Mouse (Mus musculus) heart, adult 2 months (tissue): ENCODE data around the gene Cyb5r2. TPM values are rescaled to one million over a fixed set of nuclear protein-coding genes. Genes with fewer than 3 reads are reported as not detected.

Source experiments
- DNase-seq, 2 experiments: peaks; one replicate each; pipeline ENCODE4 v3.0.0; 2021
- H3K27ac ChIP-seq: fragments of 200-600 bp; 2 replicates; pipeline ENCODE4 v1.8.1; 2022
- H3K27me3 ChIP-seq: fragments of 200-500 bp; 2 replicates; pipeline ENCODE4 v1.6.1; 2012; ENCODE audit warnings: mild to moderate bottlenecking, low read length, inconsistent platforms, mixed read lengths; ENCODE audit not compliant: control insufficient read depth, insufficient read depth
- H3K36me3 ChIP-seq: fragments of 200-500 bp; 2 replicates; pipeline ENCODE4 v1.6.1; 2012; ENCODE audit warnings: low read length, inconsistent platforms; ENCODE audit not compliant: control insufficient read depth, insufficient read depth
- H3K4me1 ChIP-seq: fragments of 200-500 bp; 2 replicates; pipeline ENCODE4 v1.6.1; 2011; ENCODE audit warnings: low read length; ENCODE audit not compliant: control insufficient read depth, insufficient read depth
- H3K4me3 ChIP-seq: fragments of 200-600 bp; 2 replicates; pipeline ENCODE4 v1.8.1; 2022
- H3K79me2 ChIP-seq: fragments of 200-500 bp; replicated peaks from 2 replicates; pipeline ENCODE4 v1.6.1; 2012; ENCODE audit warnings: mild to moderate bottlenecking, inconsistent platforms, low read length, moderate library complexity, mixed read lengths; ENCODE audit not compliant: control insufficient read depth, insufficient read depth
- H3K9ac ChIP-seq: fragments of 200-500 bp; 2 replicates; pipeline ENCODE4 v1.6.1; 2012; ENCODE audit warnings: low read depth, mild to moderate bottlenecking, control low read depth, inconsistent platforms, low read length, mixed read lengths
- CTCF ChIP-seq: fragments of 200-600 bp; IDR thresholded peaks from 2 replicates; pipeline ENCODE4 v1.8.1; 2022; ENCODE audit warnings: antibody characterized with exemption, mild to moderate bottlenecking, moderate library complexity
- EP300 ChIP-seq: fragments of 200-500 bp; IDR thresholded peaks from 2 replicates; pipeline ENCODE4 v1.6.1; 2011; ENCODE audit warnings: low read depth, low read length, control low read depth; ENCODE audit not compliant: insufficient read depth
- POLR2A ChIP-seq: fragments of 200-500 bp; IDR thresholded peaks from 2 replicates; pipeline ENCODE4 v1.6.1; 2011; ENCODE audit warnings: mild to moderate bottlenecking, low read depth, low read length, control low read depth; ENCODE audit not compliant: insufficient read depth
- WGBS: fragments of 180-500 bp; shearing (Covaris S2); methylation state at CpG from one replicate; pipeline ENCODE4 v1.1.7; 2018; 5-methylcytosine and 5-hydroxymethylcytosine counted together
- intact Hi-C: fragments of 180-260 bp; cut with DNase I; formaldehyde crosslinking; loops from one replicate; pipeline ENCODE4 v1.15.1; 2025
- polyA plus RNA-seq: library from polyadenylated mRNA; depleted of rRNA; stranded (reverse); fragments of >200 nt; gene quantifications from 2 replicates; pipeline ENCODE4 v1.2.3, GENCODE M21; 2012
- total RNA-seq, 2 experiments: library from RNA; stranded (reverse); gene quantifications; 2 replicates each; pipeline ENCODE4 v1.2.3; 2021

Cyb5r2 gene
- total and polyA plus RNA-seq, 3 experiments: 0.08 TPM; not detected in 2

DNA sequence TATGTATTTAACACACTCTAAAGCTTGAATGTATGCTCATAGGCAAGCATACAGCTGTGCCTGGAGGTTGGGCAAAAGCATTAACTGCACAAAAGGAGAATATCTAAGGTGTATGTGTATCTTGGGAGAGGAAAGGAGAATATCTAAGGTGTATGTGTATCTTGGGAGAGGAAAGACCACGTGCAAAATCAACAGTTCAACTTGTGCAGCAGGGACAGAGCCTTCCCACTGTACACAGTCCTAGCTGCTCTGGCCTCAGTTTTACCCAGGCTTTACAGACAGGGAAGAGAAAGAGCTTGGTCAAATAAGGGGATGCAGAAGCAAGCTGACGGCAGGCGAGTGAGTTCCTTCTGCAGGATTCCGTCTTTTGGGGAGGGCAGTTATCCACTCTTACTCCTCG lies 43.8 kb downstream of the Cyb5r2 start:
- no peak for DNase-seq
- Histone ChIP-seq H3K4me1 (no peaks in the 10 kb centered on the region), H3K4me3 (no peak overlapping the region), H3K27me3 (no peaks in the 10 kb centered on the region), H3K27ac (no peak overlapping the region), H3K79me2 (no peaks in the 10 kb centered on the region), H3K9ac (no peak overlapping the region), H3K36me3 (no peaks in the 10 kb centered on the region)
- 85% methylated on average over 5 of the region's 5 CpGs for WGBS
- intact Hi-C loops: no loop called here
- TF ChIP-seq POLR2A (no peak), EP300 (no peak), CTCF (no peak)

DNA sequence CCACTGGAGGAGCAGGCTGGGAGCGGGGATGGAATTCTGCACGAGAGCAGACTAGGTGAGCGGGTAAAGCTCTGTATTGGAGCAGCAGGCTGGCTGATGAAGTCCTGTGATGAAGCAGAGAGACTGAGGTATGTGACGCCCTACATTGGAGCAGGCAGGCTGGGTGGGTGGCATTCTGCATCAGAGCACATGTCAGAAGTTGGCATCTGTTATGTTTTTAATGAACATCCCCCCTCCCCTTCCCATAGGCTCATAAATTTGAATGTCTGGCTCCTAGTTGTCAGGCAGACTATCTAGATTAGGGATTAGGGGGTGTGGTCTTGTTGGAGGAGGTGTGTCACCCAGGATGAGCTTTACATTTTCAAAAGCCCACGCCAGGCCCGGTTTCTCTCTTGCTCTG lies 45.1 kb downstream of the Cyb5r2 start:
- H3K36me3 ChIP-seq: peaks cover 2% of the 10 kb centered on the region; the same call in 1 of the 2 replicates
- 80% methylated on average over 6 of the region's 6 CpGs for WGBS
- no peaks in the 10 kb centered on the region for H3K27me3 ChIP-seq
- H3K27ac ChIP-seq: no peak overlapping the region
- H3K4me3 ChIP-seq: no peak overlapping the region
- DNase-seq: no peak
- peaks cover 4% of the 10 kb centered on the region for H3K4me1 ChIP-seq
- no peak overlapping the region for H3K9ac ChIP-seq
- intact Hi-C loops: no loop called here
- no peaks in the 10 kb centered on the region for H3K79me2 ChIP-seq
- TF ChIP-seq POLR2A (no peak), CTCF (no peak), EP300 (no peak)

DNA sequence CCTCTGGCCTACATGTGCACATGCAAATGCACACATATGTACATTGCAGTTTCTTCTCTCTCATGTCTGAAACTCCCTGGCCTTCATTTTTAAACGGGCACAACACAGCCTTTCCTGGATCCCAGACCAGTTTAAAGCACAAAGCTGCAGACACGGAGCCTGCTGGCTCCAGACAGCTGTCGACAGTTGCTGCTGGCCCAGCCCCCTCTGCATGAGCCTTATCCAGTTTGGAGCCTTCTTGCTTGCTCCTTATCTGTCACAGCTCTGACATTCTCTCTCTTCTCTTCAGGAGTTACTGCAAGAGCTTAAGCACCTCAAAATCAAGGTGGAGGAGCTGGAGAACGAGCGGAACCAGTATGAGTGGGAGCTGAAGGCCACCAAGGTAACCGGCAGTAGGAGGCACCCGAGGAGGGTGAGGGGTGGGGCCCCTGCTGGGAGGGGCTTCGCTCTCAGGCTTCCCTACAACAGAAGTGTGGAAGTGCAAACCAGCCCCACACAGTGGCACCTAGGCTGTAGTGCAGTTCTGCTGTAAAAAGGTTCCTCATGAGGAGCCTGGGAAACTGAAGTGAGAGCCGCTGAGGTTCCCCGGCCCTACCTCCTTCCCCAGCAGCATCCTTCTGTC lies 49.2 kb downstream of the Cyb5r2 start:
- Histone ChIP-seq H3K9ac (no peak overlapping the region), H3K36me3 (peaks cover 2% of the 10 kb centered on the region), H3K79me2 (no peaks in the 10 kb centered on the region), H3K27ac (no peak overlapping the region), H3K4me1 (peaks cover 11% of the 10 kb centered on the region), H3K27me3 (no peaks in the 10 kb centered on the region), H3K4me3 (no peak overlapping the region)
- whole genome bisulfite sequencing: 11% methylated on average over 10 of the region's 10 CpGs
- intact Hi-C loops: loop anchor here (2.0 to 5.0 kb wide), 2 partner anchors 48 to 111 kb away; partner anchors contain the start of gene Ppfibp2
- peak; percentile 67 to 76 for DNase-seq
- TF ChIP-seq CTCF (peak; percentile 73), POLR2A (no peak)

DNA sequence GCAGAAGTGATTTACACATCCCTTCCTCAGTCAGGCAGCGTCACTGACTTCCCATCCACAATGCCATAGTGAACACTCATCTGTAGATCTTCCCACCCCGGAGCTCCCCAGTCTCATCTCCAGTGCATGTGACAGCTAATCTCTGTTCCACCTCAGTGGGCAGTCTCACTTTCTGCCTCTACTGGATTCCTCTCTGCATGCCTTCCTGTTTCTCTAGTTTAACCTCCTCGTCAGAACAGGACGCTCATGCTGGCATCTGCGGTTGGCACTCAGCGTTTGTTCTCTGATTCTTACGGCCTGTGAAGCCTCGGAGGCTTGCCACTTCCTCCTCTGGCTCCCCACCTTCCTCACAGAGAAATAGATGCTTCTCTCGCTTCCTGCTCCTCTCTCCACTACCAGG lies 50.2 kb downstream of the Cyb5r2 start:
- DNase-seq: peak in 1 of 2 experiments; percentile 61
- WGBS: 49% methylated on average over 9 of the region's 9 CpGs
- no peak for TF ChIP-seq CTCF
- no peak for TF ChIP-seq POLR2A
- TF ChIP-seq EP300: no peak
- Histone ChIP-seq H3K27me3 (no peaks in the 10 kb centered on the region), H3K36me3 (peaks cover 2% of the 10 kb centered on the region), H3K4me1 (peaks cover 11% of the 10 kb centered on the region), H3K9ac (no peak overlapping the region), H3K27ac (no peak overlapping the region), H3K4me3 (no peak overlapping the region), H3K79me2 (no peaks in the 10 kb centered on the region)
- intact Hi-C loops: loop anchor here (2.0 to 5.0 kb wide), 3 partner anchors 41 to 110 kb away; partner anchors contain the start of gene Ppfibp2

DNA sequence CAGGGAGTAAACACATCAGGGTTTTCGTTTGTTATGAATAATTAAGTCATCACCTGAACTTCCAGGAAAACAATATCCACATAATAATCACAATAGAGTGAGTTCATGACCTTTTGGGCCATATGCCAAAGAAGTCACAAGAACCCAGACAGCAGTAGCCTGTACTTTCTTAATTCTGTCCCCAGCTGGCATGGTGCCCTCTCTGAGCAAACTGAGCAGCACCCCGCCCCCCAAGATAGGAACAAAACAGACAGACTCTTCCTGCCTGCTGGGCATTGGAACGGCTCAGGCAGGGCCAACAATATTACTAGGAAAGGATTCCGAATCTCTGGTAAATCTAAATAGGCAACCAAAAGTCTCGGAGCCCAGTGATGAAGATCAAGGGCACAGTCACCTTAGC lies 51.9 kb downstream of the Cyb5r2 start:
- Histone ChIP-seq H3K36me3 (peaks cover 2% of the 10 kb centered on the region), H3K4me1 (peaks cover 11% of the 10 kb centered on the region), H3K27ac (no peak overlapping the region), H3K27me3 (no peaks in the 10 kb centered on the region), H3K4me3 (no peak overlapping the region), H3K9ac (no peak overlapping the region), H3K79me2 (no peaks in the 10 kb centered on the region)
- TF ChIP-seq CTCF: no peak
- no peak for TF ChIP-seq EP300
- no peak for TF ChIP-seq POLR2A
- DNase-seq: peak; percentile 35 to 39
- intact Hi-C loops: loop anchor here (2.0 to 5.0 kb wide), 2 partner anchors 39 to 109 kb away; partner anchors contain the start of gene Ppfibp2
- whole genome bisulfite sequencing: 29% methylated on average over 5 of the region's 5 CpGs

DNA sequence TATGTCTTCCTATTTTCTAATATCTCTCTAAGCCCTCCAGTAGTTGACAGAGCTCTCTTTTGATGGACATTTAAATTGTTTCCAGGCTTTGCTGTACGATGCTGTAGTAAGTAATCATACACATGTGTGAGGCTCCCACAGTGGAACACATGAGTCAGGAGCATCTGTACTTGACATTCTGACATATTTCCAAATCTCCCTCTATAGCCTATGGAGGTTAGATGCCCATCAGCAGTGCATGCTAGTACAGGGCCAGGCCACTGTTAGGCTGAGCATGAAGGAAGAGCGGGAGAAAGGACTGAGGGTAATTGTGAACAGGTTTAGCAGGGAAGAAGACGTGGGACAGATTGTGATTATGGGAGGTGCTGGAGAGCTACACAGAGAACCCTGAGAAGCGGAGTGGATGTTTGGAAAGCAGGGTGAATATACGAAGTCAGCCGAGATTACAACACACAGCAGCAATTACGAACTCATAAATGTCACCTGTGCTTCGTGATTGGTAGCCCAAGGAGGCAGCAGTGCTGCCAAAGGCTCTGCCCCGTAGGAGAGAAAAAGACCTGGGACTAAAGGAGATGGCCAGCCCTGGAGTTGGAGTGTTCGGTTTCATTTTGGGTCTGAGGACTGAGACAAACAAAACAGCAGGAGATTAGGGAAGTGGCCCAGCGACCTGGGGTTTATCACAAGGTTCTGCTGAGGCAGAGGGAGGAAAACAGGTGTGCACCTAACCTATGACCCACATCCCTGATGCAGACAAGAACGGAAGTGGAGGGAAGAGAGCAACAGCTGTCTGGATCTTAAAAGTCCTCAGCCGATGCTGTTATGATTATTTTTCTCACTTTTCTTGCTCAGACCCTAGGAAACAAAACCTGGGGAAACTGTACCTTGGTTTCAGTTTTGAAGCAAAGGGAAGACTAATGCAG lies 55.1 kb downstream of the Cyb5r2 start:
- TF ChIP-seq CTCF (no peak), EP300 (no peak), POLR2A (no peak)
- Histone ChIP-seq H3K9ac (no peak overlapping the region), H3K36me3 (no peaks in the 10 kb centered on the region; the same call in none of the 2 replicates), H3K4me1 (peaks cover 7% of the 10 kb centered on the region), H3K27ac (no peak overlapping the region), H3K27me3 (no peaks in the 10 kb centered on the region), H3K79me2 (no peaks in the 10 kb centered on the region), H3K4me3 (no peak overlapping the region)
- DNase-seq: no peak
- WGBS: 73% methylated on average over 13 of the region's 13 CpGs
- intact Hi-C loops: no loop called here
